Mouse (Mus musculus) stomach, postnatal 0 days (tissue): ENCODE data around the gene Fxyd1. TPM values are rescaled to one million over a fixed set of nuclear protein-coding genes. Genes with fewer than 3 reads are reported as not detected.

Experiments used
- ATAC-seq: fragments of 200-750 bp; cut with Nextera tagmentation; 2 replicates; pipeline ENCODE4 v1.8.0; 2017; ENCODE audit not compliant: low FRiP score, low TSS enrichment
- DNase-seq: peaks from one replicate; pipeline ENCODE4 v3.0.0-alpha.2; 2016; ENCODE audit warnings: low spot score
- H3K27ac ChIP-seq: fragments of 300-500 bp; sonication (generic); replicated peaks from 2 replicates; pipeline ENCODE4 v1.5.1; 2014; ENCODE audit warnings: mild to moderate bottlenecking, control low read depth
- H3K27me3 ChIP-seq: fragments of 300-500 bp; sonication (generic); 2 replicates; pipeline ENCODE4 v1.6.1; 2014; ENCODE audit warnings: low read length; ENCODE audit not compliant: control insufficient read depth, insufficient read depth
- H3K36me3 ChIP-seq: fragments of 300-500 bp; sonication (generic); 2 replicates; pipeline ENCODE4 v1.6.1; 2014; ENCODE audit warnings: low read length, mixed read lengths; ENCODE audit not compliant: control insufficient read depth, insufficient read depth
- H3K4me1 ChIP-seq: fragments of 300-500 bp; sonication (generic); replicated peaks from 2 replicates; pipeline ENCODE4 v1.6.1; 2014; ENCODE audit warnings: antibody characterized with exemption; ENCODE audit not compliant: control insufficient read depth, insufficient read depth
- H3K4me2 ChIP-seq: fragments of 300-500 bp; sonication (generic); replicated peaks from 2 replicates; pipeline ENCODE4 v1.6.1; 2014; ENCODE audit warnings: low read depth, mild to moderate bottlenecking, control low read depth, moderate library complexity
- H3K4me3 ChIP-seq: fragments of 300-500 bp; sonication (generic); 2 replicates; pipeline ENCODE4 v1.5.1; 2014; ENCODE audit warnings: low read depth, low read length, control low read depth
- H3K9ac ChIP-seq: fragments of 300-500 bp; sonication (generic); 2 replicates; pipeline ENCODE4 v1.6.1; 2014; ENCODE audit warnings: mild to moderate bottlenecking, low read length, control low read depth, mixed read lengths
- H3K9me3 ChIP-seq: fragments of 300-500 bp; sonication (generic); 2 replicates; pipeline ENCODE4 v1.6.1; 2016; ENCODE audit warnings: low read length; ENCODE audit not compliant: control insufficient read depth
- CTCF ChIP-seq: IDR thresholded peaks from 2 replicates; pipeline ENCODE4 v1.5.1; 2016; ENCODE audit warnings: antibody characterized with exemption, low read depth, mild to moderate bottlenecking, moderate library complexity
- EP300 ChIP-seq: optimal IDR thresholded peaks from 2 replicates; pipeline ENCODE3; 2016; ENCODE audit warnings: antibody characterized with exemption
- WGBS: fragments of 180-500 bp; shearing (Covaris S2); extraction: QIAGEN DNeasy Blood & Tissue Kit; methylation state at CpG from one replicate; pipeline ENCODE4 v1.1.7; 2014; 5-methylcytosine and 5-hydroxymethylcytosine counted together
- polyA plus RNA-seq: library from polyadenylated mRNA; unstranded; fragments of >200 nt; fragmentation: Nextera tagmentation; extraction: Ambion mirVana; gene quantifications from 2 replicates; pipeline ENCODE4 v1.2.1, GENCODE M21; 2015

Fxyd1 gene
- polyA plus RNA-seq, 1 experiment from 2014 or later: 177 TPM

DNA sequence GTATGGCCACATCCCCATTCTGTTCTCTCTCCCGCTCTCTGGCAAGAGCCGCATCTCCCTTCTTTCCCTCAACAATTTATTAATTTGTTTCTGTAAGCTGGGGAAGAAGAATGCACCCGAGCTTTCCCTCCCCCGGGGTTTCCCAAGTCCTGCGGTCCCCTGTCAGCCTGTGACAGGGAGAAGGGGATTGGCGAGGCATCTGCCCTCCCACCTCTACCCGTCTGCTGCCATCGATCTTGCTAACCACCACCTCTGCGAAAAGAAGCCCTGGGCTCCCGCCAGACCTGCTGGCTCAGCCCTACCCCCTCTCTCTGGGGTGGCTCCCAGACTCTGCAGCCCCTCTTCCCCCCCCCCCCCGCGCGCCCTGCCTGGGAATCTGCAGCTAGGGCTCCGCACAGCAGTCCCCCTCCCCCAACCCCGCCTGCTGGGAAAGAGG is 7.1 kb downstream of the Fxyd1 start:
- Histone ChIP-seq H3K36me3 (no peaks in the 10 kb centered on the region), H3K27me3 (0 out of 2 replicates have a peak, but pooled peaks cover 3% of the 10 kb centered on the region), H3K4me3 (peak overlapping the region; percentile 15; the same call in 1 of the 2 replicates), H3K4me2 (peak overlapping the region; percentile 35), H3K9ac (0 out of 2 replicates have a peak overlapping the region, but pooled peaks have one; percentile 4), H3K4me1 (peaks cover 3% of the 10 kb centered on the region), H3K27ac (no peak overlapping the region), H3K9me3 (no peaks in the 10 kb centered on the region)
- no peak for TF ChIP-seq EP300
- no peak for TF ChIP-seq CTCF
- DNase-seq (no peak), ATAC-seq (no peak)
- 4% methylated on average over 14 of the region's 15 CpGs for WGBS

DNA sequence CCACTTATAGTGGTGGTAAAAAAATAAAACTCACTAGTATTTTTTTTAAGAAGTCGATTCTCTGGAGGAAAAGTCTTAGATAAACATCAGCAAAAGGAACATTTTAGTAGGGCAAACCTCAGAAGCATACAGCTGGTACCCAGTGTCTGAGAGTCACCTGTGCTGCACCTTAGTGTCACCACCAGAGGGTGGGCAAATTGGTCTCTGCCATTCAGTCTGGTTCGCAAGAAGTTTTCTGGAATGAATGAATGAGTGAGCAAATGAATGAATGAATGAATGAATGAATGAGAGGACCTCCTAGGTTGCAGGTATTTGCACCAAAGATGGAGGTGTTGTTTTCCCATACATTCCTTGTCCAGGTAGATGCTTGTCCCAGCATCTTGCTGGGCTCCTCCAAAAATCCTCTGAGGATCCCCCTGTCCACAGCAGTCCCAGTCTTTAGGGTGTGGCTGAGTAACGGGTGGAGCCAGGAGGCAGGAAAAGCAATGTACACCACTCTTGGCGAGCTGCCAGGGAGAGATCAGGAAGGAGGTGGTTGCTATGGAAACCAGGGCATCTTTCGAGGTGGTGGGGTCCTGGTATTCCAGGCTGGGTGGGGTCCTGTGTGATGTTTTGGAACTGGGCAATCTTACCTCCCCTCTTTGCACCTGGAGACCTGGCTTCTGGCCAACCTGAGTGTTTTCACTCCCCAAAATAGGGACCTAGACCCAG is 7.7 kb downstream of the Fxyd1 start:
- H3K9me3 ChIP-seq: no peaks in the 10 kb centered on the region
- H3K4me2 ChIP-seq: no peak overlapping the region; the same call in 1 of the 2 replicates
- H3K27me3 ChIP-seq: 0 out of 2 replicates have a peak, but pooled peaks cover 3% of the 10 kb centered on the region
- H3K4me1 ChIP-seq: peaks cover 3% of the 10 kb centered on the region
- no peak overlapping the region for H3K9ac ChIP-seq
- TF ChIP-seq CTCF (peak; percentile 19; the same call in 1 of the 2 replicates), EP300 (no peak)
- H3K4me3 ChIP-seq: no peak overlapping the region
- no peaks in the 10 kb centered on the region for H3K36me3 ChIP-seq
- no peak for ATAC-seq
- no peak for DNase-seq
- 23% methylated on average over 5 of the region's 5 CpGs for WGBS
- no peak overlapping the region for H3K27ac ChIP-seq

DNA sequence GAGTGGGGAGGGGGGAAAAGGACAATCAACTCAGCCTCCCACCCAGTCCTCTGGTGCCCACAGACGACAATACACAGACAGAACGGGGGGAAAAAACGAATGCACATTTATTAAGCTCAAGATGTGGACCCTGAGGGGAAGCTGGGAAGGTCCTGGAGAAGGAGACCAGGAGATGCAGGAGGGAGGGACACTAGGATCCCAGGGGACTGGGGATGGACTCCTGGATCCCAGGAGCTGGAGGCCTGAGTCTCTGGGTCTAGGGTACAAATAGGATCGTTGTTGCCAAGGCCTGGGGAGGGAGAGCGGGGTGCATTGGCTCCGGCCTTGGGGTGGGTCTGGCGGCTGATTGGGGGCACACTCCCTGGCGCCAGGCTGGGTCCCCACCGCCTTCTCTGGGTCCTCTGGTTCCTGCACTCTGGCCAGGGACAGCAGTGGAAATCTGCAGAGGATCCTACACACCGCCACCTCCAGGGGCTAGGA is 14.5 kb downstream of the Fxyd1 start, which contains the start of gene Fxyd5:
Gene Fxyd5, minus strand, starts transcription at position 51 of the 480 bp plus-strand sequence.
- ATAC-seq (no peak), DNase-seq (no peak)
- peak within 1 kb of the TSS; percentile 53 for H3K4me2 ChIP-seq
- H3K27ac ChIP-seq: no peak within 1 kb of the TSS
- no peaks in the 10 kb centered on the region for H3K27me3 ChIP-seq
- peak within 1 kb of the TSS; percentile 38; the same call in 1 of the 2 replicates for H3K9ac ChIP-seq
- H3K4me1 ChIP-seq: peaks cover 11% of the 10 kb centered on the region
- no peaks in the 10 kb centered on the region for H3K36me3 ChIP-seq
- TF ChIP-seq EP300 (no peak), CTCF (no peak)
- 51% methylated on average over 10 of the region's 10 CpGs for WGBS
- H3K9me3 ChIP-seq: no peaks in the 10 kb centered on the region
- H3K4me3 ChIP-seq: peak within 1 kb of the TSS; percentile 27

DNA sequence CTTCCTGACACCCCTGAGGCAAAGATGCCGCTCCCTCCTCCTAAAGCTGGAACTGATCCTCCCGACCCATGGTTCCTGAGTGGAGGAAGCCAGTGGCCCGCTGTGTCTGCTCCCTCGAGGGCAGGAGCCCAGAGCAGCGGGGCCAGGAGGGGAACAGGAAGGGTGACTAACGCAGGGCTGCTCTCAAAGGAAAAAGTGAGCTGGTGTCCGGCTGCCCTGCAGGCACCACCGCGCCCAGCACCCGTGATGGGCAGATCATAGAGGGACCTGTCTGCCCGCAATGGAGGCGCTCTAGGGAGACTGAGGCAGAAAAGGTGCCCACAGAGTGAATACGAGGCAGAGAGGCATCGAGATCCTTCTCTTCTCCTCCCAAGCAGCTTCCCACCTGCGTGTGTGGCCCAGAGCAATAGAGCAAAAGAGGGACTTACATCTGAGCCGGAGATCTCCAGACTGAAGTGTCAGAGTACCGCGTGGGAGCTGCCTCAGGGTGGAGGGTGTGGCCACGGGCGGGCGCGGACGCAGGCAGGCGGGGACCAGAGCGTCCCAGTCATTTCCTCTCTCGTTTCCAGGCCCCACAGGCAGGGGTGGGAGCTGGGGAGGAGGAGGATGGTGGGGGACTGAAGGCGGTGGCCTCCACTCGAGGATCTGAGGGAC is 15.2 kb downstream of the Fxyd1 start:
- Histone ChIP-seq H3K27ac (no peak overlapping the region), H3K9me3 (no peaks in the 10 kb centered on the region), H3K27me3 (no peaks in the 10 kb centered on the region), H3K4me3 (peak overlapping the region; percentile 27), H3K36me3 (no peaks in the 10 kb centered on the region), H3K4me2 (peak overlapping the region; percentile 53), H3K4me1 (peaks cover 11% of the 10 kb centered on the region), H3K9ac (peak overlapping the region; percentile 38; the same call in 1 of the 2 replicates)
- DNase-seq (peak; percentile 53), ATAC-seq (peak; percentile 78; the same call in 1 of the 2 replicates)
- 5% methylated on average over 26 of the region's 28 CpGs for WGBS
- TF ChIP-seq CTCF: no peak
- TF ChIP-seq EP300: no peak

DNA sequence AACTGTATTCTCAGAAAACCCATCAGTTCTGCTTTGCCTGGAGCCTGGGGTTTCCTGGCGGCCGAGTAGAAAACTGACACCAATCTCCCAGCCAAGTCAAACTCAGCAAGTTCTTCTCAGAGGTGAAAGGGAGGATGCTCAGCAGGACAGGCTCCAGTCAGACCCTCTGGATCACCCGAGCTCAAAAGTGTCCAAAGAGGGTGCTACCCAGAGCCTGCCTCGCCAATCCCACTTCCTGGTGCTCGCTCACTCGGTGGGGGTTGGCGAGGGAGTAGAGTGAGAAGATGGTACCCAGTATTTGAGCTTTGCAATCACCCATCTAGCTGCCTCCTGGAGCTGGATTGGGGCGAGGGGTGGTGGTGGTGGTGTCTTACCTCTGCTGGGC is 16.0 kb downstream of the Fxyd1 start:
- no peaks in the 10 kb centered on the region for H3K27me3 ChIP-seq
- H3K4me3 ChIP-seq: no peak overlapping the region
- H3K9ac ChIP-seq: no peak overlapping the region

More for the DNA sequence above, 16.0 kb downstream of the Fxyd1 start:
- Histone ChIP-seq H3K4me1 (peaks cover 11% of the 10 kb centered on the region), H3K9me3 (no peaks in the 10 kb centered on the region), H3K4me2 (0 out of 2 replicates have a peak overlapping the region, but pooled peaks have one; percentile 53), H3K27ac (no peak overlapping the region), H3K36me3 (no peaks in the 10 kb centered on the region)
- DNase-seq (no peak), ATAC-seq (no peak)
- 42% methylated on average over 8 of the region's 8 CpGs for WGBS
- TF ChIP-seq EP300 (no peak), CTCF (no peak)
